Mouse (Mus musculus) CH12.LX (cell line): ENCODE results near the gene Atp8a2. TPM values are rescaled to one million over a fixed set of nuclear protein-coding genes. Genes with fewer than 3 reads are reported as not detected.

Source experiments
- DNase-seq: peaks from one replicate; pipeline ENCODE4 v3.0.0-alpha.2; 2013; ENCODE audit errors: extremely low read depth
- H3K27ac ChIP-seq: 2 replicates; pipeline ENCODE4 v1.5.1; 2012; ENCODE audit warnings: low read depth, mild to moderate bottlenecking, control low read depth, moderate library complexity; ENCODE audit not compliant: insufficient read depth
- H3K27me3 ChIP-seq: replicated peaks from 2 replicates; pipeline ENCODE3; 2012; ENCODE audit warnings: inconsistent platforms
- H3K36me3 ChIP-seq, 2 experiments: replicated peaks in 1 of 2; 2 replicates each; pipeline versions ENCODE3 to v1.6.1; 2012; ENCODE audit warnings: inconsistent platforms in 1 of 2, low read length in 1 of 2, mild to moderate bottlenecking in 1 of 2, mixed read lengths in 1 of 2, moderate library complexity in 1 of 2; ENCODE audit not compliant: control insufficient read depth in 1 of 2, insufficient read depth in 1 of 2
- H3K4me1 ChIP-seq, 2 experiments: 2 replicates each; pipeline ENCODE4 v1.6.1; 2012; ENCODE audit warnings: inconsistent platforms in 1 of 2, moderate library complexity in 1 of 2; ENCODE audit not compliant: insufficient read depth in 2 of 2, control insufficient read depth in 1 of 2
- H3K4me2 ChIP-seq: 2 replicates; pipeline ENCODE4 v1.6.1; 2012; ENCODE audit warnings: low read depth, mild to moderate bottlenecking, control low read depth; ENCODE audit not compliant: poor library complexity, insufficient read depth, severe bottlenecking
- H3K4me3 ChIP-seq, 3 experiments: fragments of 150-350 bp in 1 of 3; sonication (generic) in 1 of 3; replicated peaks in 1 of 3; 2 replicates each; pipeline versions ENCODE3 to v1.5.1; 2011 to 2012; ENCODE audit warnings: low read depth in 2 of 3, low read length in 2 of 3, mild to moderate bottlenecking in 2 of 3, moderate library complexity in 2 of 3, control low read depth in 1 of 3, improper control_type of control experiment in 1 of 3, inconsistent platforms in 1 of 3, mixed read lengths in 1 of 3; ENCODE audit not compliant: poor library complexity in 1 of 3
- H3K79me2 ChIP-seq: replicated peaks from 2 replicates; pipeline ENCODE4 v1.6.1; 2012; ENCODE audit warnings: mild to moderate bottlenecking, moderate library complexity; ENCODE audit not compliant: control insufficient read depth, poor library complexity, insufficient read depth, severe bottlenecking; ENCODE audit errors: extremely low read depth
- H3K9ac ChIP-seq: 2 replicates; pipeline ENCODE4 v1.6.1; 2012; ENCODE audit warnings: low read depth, mild to moderate bottlenecking, control low read depth, moderate library complexity; ENCODE audit not compliant: insufficient read depth
- H3K9me3 ChIP-seq: replicated peaks from 2 replicates; pipeline ENCODE3; 2012; ENCODE audit warnings: low read length, inconsistent platforms, mixed read lengths
- BHLHE40 ChIP-seq: IDR thresholded peaks from 2 replicates; pipeline ENCODE4 v1.6.1; 2011; ENCODE audit warnings: mild to moderate bottlenecking, low read depth, low read length, improper control_type of control experiment
- CHD2 ChIP-seq: IDR thresholded peaks from 2 replicates; pipeline ENCODE4 v1.6.1; 2011; ENCODE audit warnings: low read length, improper control_type of control experiment
- CTCF ChIP-seq, 2 experiments: IDR thresholded peaks in 1 of 2; conservative IDR thresholded peaks in 1 of 2; 2 replicates each; pipeline ENCODE4 v1.5.1; 2011 to 2012; ENCODE audit warnings: low read depth in 2 of 2, low read length in 2 of 2, improper control_type of control experiment in 1 of 2, inconsistent platforms in 1 of 2, mild to moderate bottlenecking in 1 of 2, moderate library complexity in 1 of 2
- E2F4 ChIP-seq: IDR thresholded peaks from 2 replicates; pipeline ENCODE4 v1.6.1; 2011; ENCODE audit warnings: low read depth, low read length, improper control_type of control experiment; ENCODE audit not compliant: insufficient replicate concordance
- ELF1 ChIP-seq: IDR thresholded peaks from 2 replicates; pipeline ENCODE4 v1.6.1; 2014; ENCODE audit warnings: low read depth, mild to moderate bottlenecking, inconsistent platforms, low read length, improper control_type of control experiment
- EP300 ChIP-seq: IDR thresholded peaks from 2 replicates; pipeline ENCODE4 v1.6.1; 2011; ENCODE audit warnings: low read length, improper control_type of control experiment
- ETS1 ChIP-seq: conservative IDR thresholded peaks from 2 replicates; pipeline ENCODE4 v1.6.1; 2012; ENCODE audit warnings: low read depth, mild to moderate bottlenecking, inconsistent platforms, low read length, improper control_type of control experiment, moderate library complexity
- GABPA ChIP-seq: IDR thresholded peaks from 2 replicates; pipeline ENCODE4 v1.6.1; 2012; ENCODE audit warnings: low read depth, low read length, improper control_type of control experiment, inconsistent platforms; ENCODE audit not compliant: insufficient replicate concordance
- IRF4 ChIP-seq: IDR thresholded peaks from 2 replicates; pipeline ENCODE4 v1.6.1; 2014; ENCODE audit warnings: low read depth, mild to moderate bottlenecking, inconsistent platforms, low read length, improper control_type of control experiment
- JUND ChIP-seq: conservative IDR thresholded peaks from 2 replicates; pipeline ENCODE4 v1.6.1; 2011; ENCODE audit warnings: low read depth, low read length, improper control_type of control experiment
- MAFK ChIP-seq: IDR thresholded peaks from 2 replicates; pipeline ENCODE4 v1.6.1; 2011; ENCODE audit warnings: low read length, improper control_type of control experiment; ENCODE audit not compliant: insufficient replicate concordance
- MAX ChIP-seq: IDR thresholded peaks from 2 replicates; pipeline ENCODE4 v1.6.1; 2011; ENCODE audit warnings: low read length, improper control_type of control experiment
- MEF2A ChIP-seq: IDR thresholded peaks from 2 replicates; pipeline ENCODE4 v1.6.1; 2014; ENCODE audit warnings: low read depth, mild to moderate bottlenecking, inconsistent platforms, low read length, improper control_type of control experiment, borderline replicate concordance
- NRF1 ChIP-seq: IDR thresholded peaks from 2 replicates; pipeline ENCODE4 v1.6.1; 2014; ENCODE audit warnings: low read depth, mild to moderate bottlenecking, inconsistent platforms, low read length, improper control_type of control experiment, moderate library complexity
- POLR2A ChIP-seq: IDR thresholded peaks from 2 replicates; pipeline ENCODE4 v1.6.1; 2011; ENCODE audit warnings: low read depth, mild to moderate bottlenecking, improper control_type of control experiment, low read length
- RAD21 ChIP-seq: IDR thresholded peaks from 2 replicates; pipeline ENCODE4 v1.6.1; 2011; ENCODE audit warnings: low read depth, mild to moderate bottlenecking, low read length, improper control_type of control experiment, moderate library complexity
- RCOR1 ChIP-seq: conservative IDR thresholded peaks from 2 replicates; pipeline ENCODE4 v1.6.1; 2012; ENCODE audit warnings: low read depth, mild to moderate bottlenecking, inconsistent platforms, low read length, improper control_type of control experiment
- TBP ChIP-seq: conservative IDR thresholded peaks from 2 replicates; pipeline ENCODE4 v1.6.1; 2011; ENCODE audit warnings: low read depth, low read length, improper control_type of control experiment
- UBTF ChIP-seq: IDR thresholded peaks from 2 replicates; pipeline ENCODE4 v1.6.1; 2012; ENCODE audit warnings: low read depth, mild to moderate bottlenecking, inconsistent platforms, low read length, improper control_type of control experiment, moderate library complexity
- USF1 ChIP-seq: IDR thresholded peaks from 2 replicates; pipeline ENCODE4 v1.6.1; 2014; ENCODE audit warnings: low read depth, mild to moderate bottlenecking, inconsistent platforms, low read length, improper control_type of control experiment
- USF2 ChIP-seq: conservative IDR thresholded peaks from 2 replicates; pipeline ENCODE4 v1.6.1; 2011; ENCODE audit warnings: low read depth, low read length, improper control_type of control experiment
- ZC3H11A ChIP-seq: IDR thresholded peaks from 2 replicates; pipeline ENCODE4 v1.6.1; 2012; ENCODE audit warnings: low read depth, mild to moderate bottlenecking, inconsistent platforms, low read length, improper control_type of control experiment
- ZKSCAN1 ChIP-seq: IDR thresholded peaks from 2 replicates; pipeline ENCODE4 v1.6.1; 2012; ENCODE audit warnings: low read depth, inconsistent platforms, low read length, improper control_type of control experiment, borderline replicate concordance
- dilution Hi-C: fragments of 300-500 bp; cut with MboI; formaldehyde crosslinking; loops from 2 replicates; pipeline ENCODE4 v1.14.3; 2020; ENCODE audit warnings: low sequenced_read_pairs; ENCODE audit not compliant: extremely low pct_unique_long_range_greater_than_20kb, extremely low pct_ligation_motif_present
- in situ Hi-C: fragments of 300-500 bp; cut with MboI; formaldehyde crosslinking; loops from 3 replicates; pipeline ENCODE4 v1.14.3; 2019; ENCODE audit warnings: low sequenced_read_pairs, low pct_ligation_motif_present, low pct_unique_long_range_greater_than_20kb, mixed read lengths
- polyA plus RNA-seq: library from polyadenylated mRNA; unstranded; fragments of >175 nt; gene quantifications from 2 replicates; pipeline ENCODE4 v1.2.1, GENCODE M21; 2012; ENCODE audit warnings: low read depth; ENCODE audit not compliant: insufficient read length
- total RNA-seq, 2 experiments: library from RNA; depleted of rRNA; stranded (reverse); fragments of 300-350 nt in 1 of 2; fragments of >200 nt in 1 of 2; gene quantifications; 2 replicates each; pipeline ENCODE4 v1.2.3; 2012 to 2014

Atp8a2 gene
- total and polyA plus RNA-seq, 3 experiments = 0.15 to 0.29 (median 0.21) TPM

DNA sequence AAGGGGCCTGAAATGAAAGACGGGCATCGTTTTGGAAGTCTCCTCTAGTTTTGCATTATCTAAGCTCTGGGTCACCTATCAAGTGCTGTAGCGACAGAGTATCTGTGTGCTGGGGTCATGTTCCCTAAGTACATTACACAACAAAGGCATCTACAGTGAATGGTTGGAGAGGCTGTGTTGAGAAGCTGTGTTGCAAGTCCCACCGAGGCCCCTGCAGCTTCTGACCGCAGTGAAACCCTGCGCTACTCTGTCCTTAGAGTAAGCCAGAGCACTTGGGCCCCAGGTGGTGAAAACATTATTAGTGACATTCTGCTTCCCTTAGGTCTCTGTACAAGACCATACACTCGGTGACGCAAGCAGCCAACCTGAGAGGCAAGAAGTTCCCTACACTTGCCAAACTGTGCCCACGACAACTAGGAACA lies 20.5 kb downstream of the Atp8a2 start:
- Histone ChIP-seq H3K79me2 (no peaks in the 10 kb centered on the region), H3K27me3 (no peaks in the 10 kb centered on the region), H3K36me3 (no peaks in the 10 kb centered on the region), H3K4me3 (no peak overlapping the region), H3K9ac (no peak overlapping the region), H3K27ac (no peak overlapping the region), H3K4me2 (no peak overlapping the region), H3K4me1 (peaks cover 2 to 5% of the 10 kb centered on the region in 2 experiments; a peak in 3 of 4 replicates), H3K9me3 (no peaks in the 10 kb centered on the region)
- DNase-seq = no peak
- dilution Hi-C loops = no loop called here
- TF ChIP-seq GABPA (no peak), IRF4 (no peak), TBP (no peak), USF1 (no peak), EP300 (no peak), NRF1 (no peak), MAFK (no peak)
- in situ Hi-C loops = no loop called here

DNA sequence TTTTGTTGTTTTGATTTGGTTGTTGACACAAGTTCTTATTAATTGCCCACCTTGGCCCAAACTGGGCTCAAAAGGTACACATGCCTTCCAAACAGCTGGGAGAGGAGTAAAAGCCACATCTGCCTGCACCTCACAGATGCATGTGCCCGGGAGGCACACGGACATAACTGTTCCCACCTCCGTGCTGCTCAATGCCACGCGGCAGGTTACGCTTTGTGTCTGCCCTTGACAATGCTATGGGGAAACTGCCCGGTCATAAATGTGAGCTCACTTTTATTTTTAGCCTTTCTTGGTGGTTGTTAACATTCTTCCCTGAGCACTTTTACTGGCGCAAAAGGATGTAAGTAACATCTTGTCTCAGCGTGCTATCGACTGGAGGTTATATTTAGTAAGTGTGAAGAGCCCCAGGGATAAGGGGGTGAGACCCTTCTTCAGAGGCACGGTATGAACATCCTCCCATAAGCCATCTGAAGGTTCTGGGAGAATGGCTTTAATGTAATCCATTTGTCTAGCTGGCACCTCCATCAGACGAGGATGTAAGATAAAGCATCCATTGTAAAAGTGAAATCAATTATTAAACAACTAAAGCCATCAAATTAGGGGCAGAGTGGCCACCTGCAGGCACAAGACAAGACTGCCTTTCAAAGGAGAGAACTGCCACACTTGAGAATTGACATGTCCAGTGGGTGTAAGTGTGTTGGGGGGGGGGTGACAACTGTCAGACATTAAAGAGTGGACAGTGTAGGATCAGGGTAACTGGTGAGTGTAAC lies 24.5 kb downstream of the Atp8a2 start:
- dilution Hi-C loops = no loop called here

DNA sequence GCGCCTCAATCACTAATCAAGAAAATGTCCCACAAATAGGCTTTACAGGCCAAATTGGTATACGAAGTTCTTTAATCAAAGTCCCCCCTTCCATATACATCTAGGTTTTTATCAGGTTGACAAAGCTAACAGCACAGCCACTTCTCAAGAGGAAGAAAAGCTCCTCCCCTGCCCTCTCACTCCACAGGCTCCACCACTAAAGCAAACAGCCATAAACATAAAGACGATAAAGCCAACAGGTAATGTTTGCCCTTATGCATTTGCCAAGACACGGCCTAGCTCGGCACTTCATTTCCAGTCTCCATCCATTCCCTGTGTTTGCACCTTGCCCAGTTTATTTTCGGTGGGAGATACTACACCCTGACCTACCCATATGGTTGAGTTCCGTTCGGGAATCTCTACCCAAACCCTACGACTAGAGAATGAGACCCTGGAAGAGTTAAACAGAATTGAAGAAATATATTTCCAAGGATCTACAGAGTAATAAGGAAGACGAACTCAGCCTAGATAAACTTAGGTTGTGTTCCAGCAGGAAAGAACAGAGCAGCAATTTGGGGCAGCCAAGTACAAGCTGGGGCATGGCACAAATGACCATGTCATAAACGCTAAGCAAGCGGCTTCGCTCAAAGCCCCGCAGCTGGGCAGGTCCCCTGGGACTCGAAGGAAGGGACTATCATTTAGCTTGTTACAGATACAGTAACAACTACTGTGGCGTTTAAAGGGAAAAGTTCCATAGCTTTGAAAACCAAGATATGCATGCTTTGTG lies 26.0 kb downstream of the Atp8a2 start:
- Histone ChIP-seq H3K27ac (no peak overlapping the region), H3K27me3 (no peaks in the 10 kb centered on the region), H3K9me3 (no peaks in the 10 kb centered on the region), H3K79me2 (no peaks in the 10 kb centered on the region), H3K4me2 (no peak overlapping the region), H3K4me3 (no peak overlapping the region), H3K9ac (no peak overlapping the region), H3K36me3 (no peaks in the 10 kb centered on the region), H3K4me1 (peaks cover 5% of the 10 kb centered on the region in 2 experiments; a peak in 3 of 4 replicates)
- dilution Hi-C loops = no loop called here
- in situ Hi-C loops = no loop called here
- DNase-seq = no peak
- TF ChIP-seq JUND (no peak), EP300 (no peak), RCOR1 (no peak), MEF2A (no peak), MAFK (no peak), ZKSCAN1 (no peak), IRF4 (no peak), POLR2A (no peak), BHLHE40 (no peak), CTCF (conservative IDR thresholded peaks at IDR 0.05 in 1 of 2, IDR thresholded peaks at IDR 0.05 in 1 of 2; ENCODE audit: low read depth in 2 of 2, low read length in 2 of 2) (no peak), ETS1 (no peak), RAD21 (no peak), USF2 (no peak), USF1 (no peak)

More for the DNA sequence above, 24.5 kb downstream of the Atp8a2 start:
- Histone ChIP-seq H3K27me3 (no peaks in the 10 kb centered on the region), H3K27ac (no peak overlapping the region), H3K79me2 (no peaks in the 10 kb centered on the region), H3K9ac (no peak overlapping the region), H3K36me3 (no peaks in the 10 kb centered on the region), H3K4me2 (no peak overlapping the region), H3K4me3 (no peak overlapping the region), H3K4me1 (peaks cover 5% of the 10 kb centered on the region in 2 experiments; a peak in 3 of 4 replicates), H3K9me3 (no peaks in the 10 kb centered on the region)
- no peak for TF ChIP-seq USF1
- no peak for TF ChIP-seq UBTF
- no peak for TF ChIP-seq CHD2
- no peak for TF ChIP-seq ELF1
- no peak for TF ChIP-seq ZC3H11A
- no peak for TF ChIP-seq MAX
- TF ChIP-seq MEF2A = no peak
- TF ChIP-seq E2F4 = no peak
- in situ Hi-C loops = no loop called here
- no peak for DNase-seq
